Mouse (Mus musculus) cerebellum, adult 11 months (tissue): ENCODE results near the gene Klhl32.

Experiments used
- DNase-seq: peaks from one replicate; pipeline ENCODE4 v3.0.0; 2022

Gene Klhl32

DNA sequence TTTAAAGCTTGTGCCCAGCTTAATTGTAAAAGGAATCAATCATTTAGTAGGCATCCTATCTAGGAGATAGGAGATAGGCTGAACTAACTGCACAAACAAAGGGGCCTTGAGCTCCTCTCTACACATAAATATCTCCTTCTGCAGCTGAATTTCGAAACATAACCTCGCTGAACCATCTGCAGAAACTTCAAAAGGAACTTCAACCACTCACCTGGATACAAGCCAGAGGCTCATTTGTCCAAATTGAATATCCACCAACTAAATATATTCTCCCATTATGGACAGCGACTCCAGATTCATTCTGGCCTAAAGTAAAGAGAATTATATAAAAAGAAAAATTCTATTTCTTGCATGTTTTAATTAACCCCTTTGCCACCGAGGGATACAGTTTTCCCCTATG, 224.2 kb downstream of the Klhl32 start:
- DNase-seq = no peak

DNA sequence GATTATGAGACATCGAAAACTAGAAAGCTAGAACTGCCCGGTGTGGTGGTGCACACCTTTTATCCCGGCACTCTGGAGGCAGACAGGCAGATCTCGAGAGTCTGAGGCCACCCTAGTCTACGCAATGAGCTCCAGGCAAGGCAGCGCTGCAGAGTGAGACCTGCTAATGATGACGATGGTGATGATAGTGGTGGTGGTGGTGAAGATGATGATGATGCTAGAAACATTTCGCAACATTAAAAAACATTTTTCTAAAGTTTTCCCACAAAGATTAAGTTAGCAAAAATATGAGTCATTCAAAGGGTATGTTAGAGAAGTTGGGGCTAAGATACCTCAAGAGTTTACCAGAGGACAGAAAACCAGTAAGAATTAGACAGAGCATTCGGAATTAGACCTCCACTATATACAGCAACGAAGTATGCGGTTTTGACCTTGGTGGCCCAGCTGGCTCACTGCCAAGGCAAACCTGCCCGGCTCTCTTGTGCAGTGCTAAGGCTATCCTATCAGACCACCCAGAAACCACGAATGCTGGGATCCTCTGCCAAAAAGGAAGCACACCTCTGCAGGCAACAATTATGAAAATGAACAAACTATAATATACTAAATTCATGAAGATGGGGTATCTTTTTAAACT, 224.9 kb downstream of the Klhl32 start:
- DNase-seq = no peak

- peak; percentile 24 for DNase-seq
Measured at GRCm38 (mm10) chr4:24621422-24622187, 229.3 kb downstream of the Klhl32 start.

DNA sequence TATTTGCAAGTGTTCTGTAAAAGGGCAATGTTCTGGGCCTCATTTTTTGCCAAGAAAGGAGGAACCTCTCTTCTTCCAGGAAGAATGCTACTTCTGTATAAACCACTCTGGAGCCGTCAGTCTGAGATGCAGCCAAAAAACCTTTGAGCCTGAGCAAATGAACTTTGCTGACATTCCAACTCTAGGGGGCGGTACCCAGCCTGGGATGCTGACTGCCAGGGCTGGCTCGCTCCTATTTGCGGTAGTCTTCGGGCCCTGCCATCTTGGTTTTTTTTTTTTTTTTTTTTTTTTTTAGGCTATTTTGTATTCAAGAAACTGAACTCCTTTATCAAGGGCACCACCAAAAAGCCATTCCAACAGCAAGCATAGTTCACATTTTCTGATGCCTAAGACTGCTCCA, 230.5 kb downstream of the Klhl32 start:
- no peak for DNase-seq

DNA sequence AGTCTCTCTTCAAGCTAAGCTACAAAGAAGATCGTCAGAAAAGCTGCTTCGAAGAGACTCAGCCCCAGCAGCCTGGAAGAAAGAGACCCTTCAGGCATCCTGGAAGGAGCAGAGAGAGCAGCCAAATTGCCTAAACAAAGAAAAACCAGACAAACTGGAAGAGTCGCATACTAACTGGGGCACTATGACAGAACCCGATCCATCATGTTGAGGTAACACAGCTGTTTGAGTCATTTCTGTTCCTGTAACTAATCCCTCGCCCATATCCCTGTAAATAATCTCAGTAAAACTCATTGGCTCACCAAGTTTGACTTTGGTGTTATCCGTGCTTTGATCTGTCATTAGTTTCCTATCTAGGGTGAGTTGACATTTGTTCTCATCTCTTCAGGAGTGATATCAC, 230.9 kb downstream of the Klhl32 start:
- no peak for DNase-seq

GRCm38 (mm10) chr4:24609564-24609963, 241.4 kb downstream of the Klhl32 start:
- DNase-seq = no peak

DNA sequence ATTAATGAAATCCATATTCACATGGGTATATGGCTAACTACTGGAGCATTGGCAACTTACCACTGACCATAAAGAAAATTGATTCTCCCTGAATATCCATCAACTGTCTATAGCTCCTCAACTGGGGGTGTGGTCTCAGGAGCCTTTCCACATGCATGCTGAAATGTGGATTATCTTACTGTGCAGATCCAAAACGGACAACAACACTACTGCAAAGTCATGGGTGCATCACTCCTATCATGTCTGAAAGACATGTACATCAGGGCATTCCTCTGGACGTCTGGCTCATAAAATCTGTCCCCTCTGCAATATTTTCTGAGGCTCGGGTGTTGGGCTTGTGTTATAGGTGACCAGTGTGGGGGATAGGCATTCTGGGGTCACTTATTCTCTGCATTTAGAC, 241.8 kb downstream of the Klhl32 start:
- DNase-seq = no peak

GRCm38 (mm10) chr4:24601711-24602110, 249.2 kb downstream of the Klhl32 start:
- DNase-seq = no peak

DNA sequence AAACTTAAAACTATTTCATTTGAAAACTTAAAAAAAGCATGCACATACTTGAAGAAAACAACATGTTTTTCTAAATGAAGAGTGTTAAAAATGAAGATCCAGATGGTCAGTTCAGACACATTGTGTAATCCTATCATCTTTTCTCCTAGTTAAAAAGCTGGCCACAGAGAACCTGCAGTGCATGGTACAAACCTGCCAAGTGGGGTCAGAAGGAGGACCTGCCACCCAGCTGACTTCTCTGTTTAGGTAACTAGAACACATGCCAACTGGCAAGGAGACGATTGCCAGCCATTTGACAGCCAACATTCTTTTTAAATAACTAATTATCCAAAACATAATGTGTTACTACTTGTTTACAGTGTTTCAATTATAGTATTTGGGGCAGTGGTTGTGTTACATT, 252.3 kb downstream of the Klhl32 start:
- DNase-seq = no peak

GRCm38 (mm10) chr4:24596942-24597611, 253.8 kb downstream of the Klhl32 start:
- DNase-seq = no peak

DNA sequence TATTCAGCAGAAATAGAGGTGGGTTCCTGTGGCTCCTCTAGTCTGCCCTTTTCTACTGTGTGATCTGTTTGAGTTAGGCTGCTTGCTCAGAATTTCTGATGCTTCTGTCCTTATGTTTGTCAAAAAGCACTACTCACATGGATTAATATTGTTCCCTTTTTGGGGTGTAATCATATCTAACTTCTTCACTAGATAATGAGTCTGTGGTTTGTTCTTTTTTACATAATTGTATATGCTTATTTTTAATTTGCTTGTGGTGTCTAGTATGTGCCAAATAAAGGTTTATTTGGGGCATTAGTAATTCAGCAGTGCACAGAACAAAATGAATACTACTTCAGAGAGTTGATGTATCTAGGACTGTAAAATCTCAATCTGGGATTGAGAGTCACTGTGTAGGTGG, 256.1 kb downstream of the Klhl32 start:
- no peak for DNase-seq

DNA sequence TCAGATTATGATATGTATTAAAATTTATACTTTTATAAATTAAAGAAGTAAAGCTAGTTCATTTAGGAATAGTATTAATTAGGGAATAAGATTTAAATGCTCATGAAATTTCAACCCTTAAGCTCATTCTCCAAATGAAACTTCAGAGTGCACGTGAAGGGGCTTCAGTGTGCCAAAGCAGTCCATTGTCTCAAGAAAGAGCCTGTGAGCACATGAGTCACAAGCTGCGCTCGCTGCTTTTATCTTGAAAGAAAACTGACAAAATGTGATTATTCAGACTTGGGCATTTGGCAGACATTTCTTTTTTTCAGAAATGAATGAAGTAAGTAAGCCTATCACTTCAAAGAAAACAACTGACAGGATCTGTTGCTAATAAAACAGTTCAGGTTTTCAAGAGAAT, 266.9 kb downstream of the Klhl32 start:
- DNase-seq = no peak

DNA sequence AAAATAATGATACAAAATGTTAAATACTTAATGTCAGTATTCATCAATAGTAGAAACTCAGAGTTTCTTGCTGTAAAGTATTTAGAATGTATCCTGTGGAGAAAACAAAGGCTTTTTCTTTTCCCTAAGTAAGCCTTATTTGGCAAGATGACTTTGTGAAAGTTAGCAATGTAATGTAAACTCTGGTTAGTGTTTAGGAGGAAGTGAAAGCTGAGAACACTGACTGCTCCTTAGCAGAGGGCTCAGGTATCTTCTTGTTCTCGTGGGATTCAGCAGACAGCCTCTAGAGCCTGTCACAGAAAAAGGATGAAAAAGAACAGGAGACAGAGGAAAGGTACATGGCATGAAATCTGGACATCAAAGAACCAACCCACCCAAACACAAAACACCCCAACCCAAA, 268.6 kb downstream of the Klhl32 start:
- no peak for DNase-seq

DNA sequence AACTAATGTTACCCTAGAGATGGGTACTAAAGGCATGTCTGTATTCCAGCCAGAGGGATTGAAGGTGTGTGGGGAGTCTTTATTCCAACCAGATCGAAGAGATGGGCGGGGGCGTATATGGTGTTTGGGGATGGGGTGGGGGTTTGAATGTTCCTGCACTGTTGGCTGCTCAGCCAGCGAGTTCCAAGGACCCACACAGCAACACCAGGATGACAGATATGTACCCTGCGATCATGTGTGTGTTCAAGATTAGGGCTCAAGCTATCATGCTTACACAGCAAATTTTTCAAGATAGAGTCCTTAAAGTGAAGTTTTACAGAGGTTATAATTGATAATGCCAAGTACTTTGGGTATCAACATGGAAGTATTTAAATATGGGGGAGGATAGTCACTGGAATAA, 273.3 kb downstream of the Klhl32 start:
- DNase-seq = no peak

DNA sequence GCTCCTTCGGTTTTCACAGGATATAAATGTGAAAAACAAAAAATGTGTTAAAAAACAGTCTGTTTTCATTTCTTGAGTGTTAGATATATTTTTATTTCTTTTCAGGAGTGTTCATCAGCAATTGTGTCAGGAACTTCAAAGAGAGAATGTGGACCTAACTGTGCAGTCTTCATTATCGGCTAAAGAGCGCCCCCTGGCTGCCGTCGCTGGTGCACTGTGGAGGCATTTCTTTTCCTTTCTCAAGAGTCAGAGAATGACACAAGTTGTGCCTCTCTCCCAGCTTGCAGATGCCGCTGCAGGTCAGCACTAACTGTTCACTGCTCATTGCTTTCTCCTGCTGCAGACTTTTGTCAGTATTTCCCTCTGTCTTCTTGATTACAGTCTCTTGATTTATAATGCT, 276.6 kb downstream of the Klhl32 start:
- peak; percentile 53 for DNase-seq

- DNase-seq = no peak
Measured at GRCm38 (mm10) chr4:24568989-24569556, 281.9 kb downstream of the Klhl32 start.

DNA sequence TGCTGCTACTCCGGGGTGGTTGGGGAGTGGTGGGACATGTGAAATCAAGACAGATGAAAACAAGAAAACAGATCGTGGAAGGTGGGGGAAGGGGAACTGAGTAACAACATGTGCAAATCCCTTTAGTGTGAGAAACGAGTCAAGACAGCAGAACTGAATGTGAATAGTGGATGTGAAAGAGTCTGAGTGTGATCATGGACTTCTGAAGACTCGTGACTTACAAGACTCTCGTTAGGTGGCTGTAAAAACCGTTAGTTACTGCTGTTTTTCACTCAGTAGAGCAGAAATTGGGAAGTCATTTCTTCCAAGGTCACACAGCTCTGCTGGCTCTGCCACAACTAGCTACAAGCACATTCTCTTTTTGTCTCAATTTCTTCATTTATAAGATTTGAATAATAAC, 282.9 kb downstream of the Klhl32 start:
- no peak for DNase-seq
